Mouse (Mus musculus) macrophage (primary cell): ENCODE measurements around the gene Rora. TPM values are rescaled to one million over a fixed set of nuclear protein-coding genes. Genes with fewer than 3 reads are reported as not detected.

Source experiments
- H3K27ac ChIP-seq: fragments of 350-480 bp; formaldehyde crosslinking; 2 replicates; pipeline ENCODE4 v1.9.0; 2021
- H3K36me3 ChIP-seq: fragments of 350-480 bp; formaldehyde crosslinking; 2 replicates; pipeline ENCODE4 v1.9.0; 2021; ENCODE audit errors: inconsistent target
- H3K4me3 ChIP-seq: fragments of 350-480 bp; formaldehyde crosslinking; 2 replicates; pipeline ENCODE4 v1.9.0; 2021; ENCODE audit errors: inconsistent target
- H3K79me2 ChIP-seq: fragments of 350-480 bp; formaldehyde crosslinking; 2 replicates; pipeline ENCODE4 v1.9.0; 2021; ENCODE audit errors: inconsistent target
- WGBS: methylation state at CpG from one replicate; pipeline ENCODE4 v1.1.7; 2026; ENCODE audit warnings: inconsistent platforms; ENCODE audit not compliant: missing documents; 5-methylcytosine and 5-hydroxymethylcytosine counted together
- polyA plus RNA-seq: library from polyadenylated mRNA; stranded (reverse); fragments of 250-400 nt; gene quantifications from 3 replicates; pipeline ENCODE4 v1.2.4, GENCODE M21; 2018; ENCODE audit warnings: inconsistent platforms

Gene Rora
- polyA plus RNA-seq, 1 experiment from 2014 or later, result 4.5 TPM

GRCm38 (mm10) chr9:68799065-68799464 is 145.5 kb downstream of the Rora start:
- Histone ChIP-seq H3K79me2 (no peaks in the 10 kb centered on the region), H3K36me3 (no peaks in the 10 kb centered on the region), H3K4me3 (no peak overlapping the region), H3K27ac (no peak overlapping the region)
- WGBS, result 94% methylated on average over 6 of the region's 6 CpGs

GRCm38 (mm10) chr9:68804229-68804628 is 150.6 kb downstream of the Rora start:
- no peak overlapping the region for H3K27ac ChIP-seq
- no peaks in the 10 kb centered on the region for H3K36me3 ChIP-seq
- 86% methylated on average over 6 of the region's 6 CpGs for WGBS
- H3K79me2 ChIP-seq, result no peaks in the 10 kb centered on the region
- H3K4me3 ChIP-seq, result no peak overlapping the region

GRCm38 (mm10) chr9:68805776-68806175 is 152.2 kb downstream of the Rora start:
- WGBS, result 85% methylated on average over 5 of the region's 5 CpGs
- Histone ChIP-seq H3K36me3 (no peaks in the 10 kb centered on the region), H3K4me3 (no peak overlapping the region), H3K79me2 (no peaks in the 10 kb centered on the region), H3K27ac (no peak overlapping the region)

- Histone ChIP-seq H3K79me2 (no peaks in the 10 kb centered on the region), H3K36me3 (no peaks in the 10 kb centered on the region), H3K4me3 (no peak overlapping the region), H3K27ac (no peak overlapping the region)
- WGBS, result 91% methylated on average over 2 of the region's 2 CpGs
These were observed 154.1 kb downstream of the Rora start for GRCm38 (mm10) chr9:68807735-68808134.

GRCm38 (mm10) chr9:68809536-68809935 is 155.9 kb downstream of the Rora start:
- Histone ChIP-seq H3K4me3 (no peak overlapping the region), H3K27ac (no peak overlapping the region), H3K36me3 (no peaks in the 10 kb centered on the region), H3K79me2 (no peaks in the 10 kb centered on the region)
- 91% methylated on average over 5 of the region's 5 CpGs for WGBS

- H3K27ac ChIP-seq, result no peak overlapping the region
- H3K4me3 ChIP-seq, result no peak overlapping the region
- no peaks in the 10 kb centered on the region for H3K79me2 ChIP-seq
- no peaks in the 10 kb centered on the region for H3K36me3 ChIP-seq
- 86% methylated on average over 1 of the region's 1 CpGs for WGBS
These were observed 161.1 kb downstream of the Rora start for GRCm38 (mm10) chr9:68814723-68815122.

- Histone ChIP-seq H3K27ac (no peak overlapping the region), H3K36me3 (no peaks in the 10 kb centered on the region), H3K79me2 (no peaks in the 10 kb centered on the region), H3K4me3 (no peak overlapping the region)
- 90% methylated on average over 9 of the region's 9 CpGs for WGBS
These were observed 162.3 kb downstream of the Rora start for GRCm38 (mm10) chr9:68815877-68816276.

- H3K4me3 ChIP-seq, result no peak overlapping the region
- WGBS, result 73% methylated on average over 4 of the region's 4 CpGs
- no peak overlapping the region for H3K27ac ChIP-seq
- no peaks in the 10 kb centered on the region for H3K36me3 ChIP-seq
- H3K79me2 ChIP-seq, result no peaks in the 10 kb centered on the region
These were observed 166.4 kb downstream of the Rora start for GRCm38 (mm10) chr9:68820036-68820435.

GRCm38 (mm10) chr9:68820478-68820877 is 166.9 kb downstream of the Rora start:
- H3K36me3 ChIP-seq, result no peaks in the 10 kb centered on the region
- H3K4me3 ChIP-seq, result no peak overlapping the region
- H3K27ac ChIP-seq, result no peak overlapping the region
- no peaks in the 10 kb centered on the region for H3K79me2 ChIP-seq

GRCm38 (mm10) chr9:68821388-68821787 is 167.8 kb downstream of the Rora start:
- WGBS, result 92% methylated on average over 1 of the region's 1 CpGs
- Histone ChIP-seq H3K4me3 (no peak overlapping the region), H3K36me3 (no peaks in the 10 kb centered on the region), H3K79me2 (no peaks in the 10 kb centered on the region), H3K27ac (no peak overlapping the region)

GRCm38 (mm10) chr9:68823292-68823691 is 169.7 kb downstream of the Rora start:
- Histone ChIP-seq H3K27ac (no peak overlapping the region), H3K4me3 (no peak overlapping the region), H3K79me2 (no peaks in the 10 kb centered on the region), H3K36me3 (no peaks in the 10 kb centered on the region)
- 93% methylated on average over 4 of the region's 5 CpGs for WGBS

- H3K4me3 ChIP-seq, result no peak overlapping the region
- H3K79me2 ChIP-seq, result no peaks in the 10 kb centered on the region
- no peaks in the 10 kb centered on the region for H3K36me3 ChIP-seq
- H3K27ac ChIP-seq, result no peak overlapping the region
- WGBS, result 25% methylated on average over 4 of the region's 4 CpGs
These were observed 171.5 kb downstream of the Rora start for GRCm38 (mm10) chr9:68825107-68825506.

GRCm38 (mm10) chr9:68825841-68826240 is 172.3 kb downstream of the Rora start:
- 87% methylated on average over 3 of the region's 3 CpGs for WGBS
- Histone ChIP-seq H3K79me2 (no peaks in the 10 kb centered on the region), H3K4me3 (no peak overlapping the region), H3K36me3 (no peaks in the 10 kb centered on the region), H3K27ac (no peak overlapping the region)

GRCm38 (mm10) chr9:68827441-68827840 is 173.9 kb downstream of the Rora start:
- WGBS, result 79% methylated on average over 3 of the region's 3 CpGs
- H3K4me3 ChIP-seq, result no peak overlapping the region
- H3K27ac ChIP-seq, result no peak overlapping the region

GRCm38 (mm10) chr9:68829903-68830302 is 176.3 kb downstream of the Rora start:
- Histone ChIP-seq H3K4me3 (no peak overlapping the region), H3K27ac (no peak overlapping the region), H3K36me3 (no peaks in the 10 kb centered on the region), H3K79me2 (no peaks in the 10 kb centered on the region)
- 47% methylated on average over 4 of the region's 4 CpGs for WGBS

More at GRCm38 (mm10) chr9:68827441-68827840, 173.9 kb downstream of the Rora start:
- no peaks in the 10 kb centered on the region for H3K79me2 ChIP-seq
- no peaks in the 10 kb centered on the region for H3K36me3 ChIP-seq

GRCm38 (mm10) chr9:68833323-68833722 is 179.7 kb downstream of the Rora start:
- 95% methylated on average over 6 of the region's 6 CpGs for WGBS
- H3K4me3 ChIP-seq, result no peak overlapping the region
- H3K27ac ChIP-seq, result no peak overlapping the region
- no peaks in the 10 kb centered on the region for H3K79me2 ChIP-seq
- no peaks in the 10 kb centered on the region for H3K36me3 ChIP-seq
